Mouse (Mus musculus) ES-Bruce4 (cell line): ENCODE results near the gene Klhdc8a. TPM values are rescaled to one million over a fixed set of nuclear protein-coding genes. Genes with fewer than 3 reads are reported as not detected.
A peak's percentile ranks its signal among the peaks of the same experiment; 100 is the strongest.
"Not testable (repeated sequence)": the region's sequence is repeated elsewhere in the genome, so short reads cannot be mapped to it uniquely, and the experiment has no call there.

Source experiments
- H3K27ac ChIP-seq: 2 replicates; pipeline ENCODE4 v1.5.1; 2012; ENCODE audit warnings: low read length, inconsistent platforms; ENCODE audit not compliant: insufficient read depth
- H3K27me3 ChIP-seq: 2 replicates; pipeline ENCODE4 v1.6.1; 2012; ENCODE audit warnings: mild to moderate bottlenecking, low read length, inconsistent platforms; ENCODE audit not compliant: control insufficient read depth, poor library complexity, insufficient read depth, severe bottlenecking
- H3K36me3 ChIP-seq: 2 replicates; pipeline ENCODE4 v1.6.1; 2012; ENCODE audit warnings: inconsistent platforms, mild to moderate bottlenecking, low read length, moderate library complexity; ENCODE audit not compliant: control insufficient read depth, poor library complexity, insufficient read depth, severe bottlenecking
- H3K4me1 ChIP-seq: one replicate; pipeline ENCODE4 v1.8.1; 2011; ENCODE audit warnings: low read length; ENCODE audit not compliant: control insufficient read depth, insufficient read depth
- H3K4me3 ChIP-seq: 2 replicates; pipeline ENCODE4 v1.5.1; 2011; ENCODE audit warnings: low read depth, mild to moderate bottlenecking, low read length
- H3K9ac ChIP-seq: 2 replicates; pipeline ENCODE4 v1.6.1; 2012; ENCODE audit warnings: low read depth, mild to moderate bottlenecking, inconsistent platforms; ENCODE audit not compliant: poor library complexity, severe bottlenecking
- H3K9me3 ChIP-seq: replicated peaks from 2 replicates; pipeline ENCODE4 v1.6.1; 2012; ENCODE audit warnings: mild to moderate bottlenecking, low read length, inconsistent platforms; ENCODE audit not compliant: control insufficient read depth, poor library complexity, insufficient read depth, severe bottlenecking
- CTCF ChIP-seq: IDR thresholded peaks from one replicate; pipeline ENCODE4 v1.8.1; 2011; ENCODE audit warnings: low read depth, low read length
- EP300 ChIP-seq: IDR thresholded peaks from 2 replicates; pipeline ENCODE4 v1.6.1; 2011; ENCODE audit warnings: low read depth, low read length; ENCODE audit not compliant: insufficient read depth
- POLR2A ChIP-seq: IDR thresholded peaks from one replicate; pipeline ENCODE4 v1.8.1; 2011; ENCODE audit warnings: low read length; ENCODE audit not compliant: insufficient read depth
- polyA plus RNA-seq: library from polyadenylated mRNA; stranded (reverse); fragments of >200 nt; gene quantifications from 2 replicates; pipeline ENCODE4 v1.2.4, GENCODE M21; 2011; ENCODE audit warnings: low read depth; ENCODE audit not compliant: missing spikeins, insufficient read depth, insufficient read length

Klhdc8a gene
- polyA plus RNA-seq, 1 experiment: 0.60 TPM

DNA sequence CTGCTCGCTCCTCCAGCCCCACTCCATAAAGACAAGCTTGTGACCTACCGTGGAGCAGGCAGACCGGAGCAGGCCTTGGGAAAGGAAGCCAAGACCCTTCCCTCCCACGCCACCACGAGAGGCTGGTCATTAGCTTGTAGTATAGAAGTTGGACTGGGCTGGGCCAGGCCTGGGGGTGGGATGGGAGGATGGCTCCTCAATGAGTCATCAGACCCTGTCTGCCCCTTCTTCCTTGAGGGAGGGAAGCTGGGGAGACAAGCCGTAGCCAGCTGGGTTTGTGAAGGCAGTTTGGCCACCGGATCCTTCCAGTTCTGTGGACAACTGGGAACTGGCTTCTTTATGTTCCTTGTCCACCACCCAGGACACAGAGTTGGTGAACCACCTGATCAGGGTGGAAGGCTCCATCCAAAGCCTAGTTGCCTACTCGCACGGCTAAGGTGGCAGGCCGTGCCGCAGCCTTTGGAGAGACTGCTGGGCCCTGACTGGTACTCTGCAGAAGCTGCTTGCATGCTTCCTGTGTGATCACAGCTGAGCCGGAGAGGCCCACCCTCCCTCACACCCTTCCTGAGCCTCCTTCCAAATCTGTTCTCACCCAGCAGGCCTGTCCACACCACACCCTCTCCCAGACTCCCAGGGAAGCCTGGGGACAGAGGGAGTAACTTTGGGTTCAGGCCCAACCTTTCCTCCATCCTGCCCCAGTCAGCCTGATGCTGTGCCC is 47.9 kb downstream of the Klhdc8a start:
- peaks cover 3% of the 10 kb centered on the region for H3K9me3 ChIP-seq
- H3K9ac ChIP-seq: no peak overlapping the region
- H3K36me3 ChIP-seq: no peaks in the 10 kb centered on the region
- peaks cover 7% of the 10 kb centered on the region for H3K4me1 ChIP-seq
- TF ChIP-seq CTCF (no peak), EP300 (no peak)
- no peak overlapping the region for H3K27ac ChIP-seq
- H3K4me3 ChIP-seq: no peak overlapping the region
- no peaks in the 10 kb centered on the region for H3K27me3 ChIP-seq

DNA sequence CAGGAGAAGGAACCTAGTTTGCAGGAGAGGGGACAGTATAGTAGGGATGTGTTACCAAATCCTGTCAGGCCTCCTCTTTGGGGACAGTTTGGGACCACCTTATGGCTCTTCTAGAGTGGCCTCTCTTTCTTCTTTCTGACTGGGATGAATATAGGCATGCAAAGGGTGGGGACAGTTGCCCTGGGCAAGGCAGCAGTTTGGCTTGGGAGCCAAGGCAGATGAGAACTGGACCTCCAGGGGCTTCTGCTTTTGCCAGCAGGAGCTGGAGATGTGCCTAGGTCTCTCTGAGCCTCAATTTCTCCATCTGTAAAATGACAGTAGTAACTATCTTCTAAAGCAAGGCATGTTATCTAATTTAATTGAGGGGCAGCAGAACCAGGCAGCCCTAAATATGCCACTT is 48.5 kb downstream of the Klhdc8a start:
- no peaks in the 10 kb centered on the region for H3K36me3 ChIP-seq
- TF ChIP-seq EP300 (no peak), POLR2A (no peak), CTCF (no peak)
- no peak overlapping the region for H3K9ac ChIP-seq
- H3K27me3 ChIP-seq: no peaks in the 10 kb centered on the region
- H3K4me1 ChIP-seq: peaks cover 5% of the 10 kb centered on the region
- no peak overlapping the region for H3K4me3 ChIP-seq
- no peak overlapping the region for H3K27ac ChIP-seq
- peaks cover 3% of the 10 kb centered on the region for H3K9me3 ChIP-seq

DNA sequence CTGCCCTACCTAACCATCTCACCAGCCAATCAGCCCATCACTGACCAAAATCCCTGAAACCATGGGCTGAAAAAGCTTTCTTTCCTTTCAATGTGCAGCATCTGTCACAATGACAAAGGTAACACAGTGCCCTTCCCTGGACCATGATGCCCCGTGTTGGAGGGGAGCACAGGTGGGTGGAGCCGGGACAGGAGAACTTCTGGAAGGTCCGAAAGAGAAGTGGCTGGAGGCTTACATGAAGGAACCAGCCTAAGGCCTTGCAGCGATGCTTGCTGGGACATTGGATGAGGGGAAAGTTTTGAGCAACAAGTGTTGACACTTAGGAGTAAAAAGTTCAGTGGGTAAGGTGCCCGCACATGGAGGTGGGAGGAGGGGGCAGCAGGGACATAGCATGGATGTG is 50.0 kb downstream of the Klhdc8a start:
- Histone ChIP-seq H3K4me1 (peaks cover 2% of the 10 kb centered on the region), H3K27me3 (no peaks in the 10 kb centered on the region), H3K9me3 (peaks cover 3% of the 10 kb centered on the region), H3K36me3 (no peaks in the 10 kb centered on the region), H3K27ac (no peak overlapping the region), H3K4me3 (no peak overlapping the region), H3K9ac (no peak overlapping the region)
- TF ChIP-seq POLR2A (no peak), CTCF (no peak), EP300 (no peak)

DNA sequence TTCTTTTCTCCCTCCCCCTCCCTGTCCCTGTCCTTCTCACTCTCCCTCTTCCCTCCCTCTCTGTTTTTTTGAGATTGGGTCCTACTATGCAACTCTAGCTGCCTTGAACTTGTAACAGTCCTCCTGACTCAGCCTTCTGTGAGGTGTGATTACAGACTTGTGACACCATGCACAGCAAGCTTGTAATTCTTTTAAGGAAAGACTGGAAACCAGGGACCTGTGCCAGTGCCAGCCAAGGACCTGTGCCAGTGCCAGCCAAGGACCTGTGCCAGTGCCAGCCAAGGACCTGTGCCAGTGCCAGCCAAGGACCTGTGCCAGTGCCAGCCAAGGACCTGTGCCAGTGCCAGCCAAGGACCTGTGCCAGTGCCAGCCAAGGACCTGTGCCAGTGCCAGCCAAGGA is 50.6 kb downstream of the Klhdc8a start:
- not testable (repeated sequence) for H3K36me3 ChIP-seq, H3K9me3 ChIP-seq, H3K4me3 ChIP-seq, H3K27me3 ChIP-seq, H3K27ac ChIP-seq, H3K9ac ChIP-seq, H3K4me1 ChIP-seq

DNA sequence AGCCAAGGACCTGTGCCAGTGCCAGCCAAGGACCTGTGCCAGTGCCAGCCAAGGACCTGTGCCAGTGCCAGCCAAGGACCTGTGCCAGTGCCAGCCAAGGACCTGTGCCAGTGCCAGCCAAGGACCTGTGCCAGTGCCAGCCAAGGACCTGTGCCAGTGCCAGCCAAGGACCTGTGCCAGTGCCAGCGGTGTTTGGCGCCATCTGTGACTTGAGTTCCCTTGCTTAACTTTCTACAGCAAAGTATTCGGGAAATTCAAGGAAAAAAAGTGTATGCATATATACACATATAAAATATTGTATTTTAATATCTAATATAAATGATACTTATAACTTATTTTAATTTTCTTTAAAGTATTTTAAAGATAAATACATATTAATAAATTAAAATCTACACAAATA is 51.2 kb downstream of the Klhdc8a start:
- H3K36me3 ChIP-seq, H3K27ac ChIP-seq, H3K27me3 ChIP-seq, H3K4me3 ChIP-seq, H3K9me3 ChIP-seq, H3K9ac ChIP-seq, H3K4me1 ChIP-seq: not testable (repeated sequence)

DNA sequence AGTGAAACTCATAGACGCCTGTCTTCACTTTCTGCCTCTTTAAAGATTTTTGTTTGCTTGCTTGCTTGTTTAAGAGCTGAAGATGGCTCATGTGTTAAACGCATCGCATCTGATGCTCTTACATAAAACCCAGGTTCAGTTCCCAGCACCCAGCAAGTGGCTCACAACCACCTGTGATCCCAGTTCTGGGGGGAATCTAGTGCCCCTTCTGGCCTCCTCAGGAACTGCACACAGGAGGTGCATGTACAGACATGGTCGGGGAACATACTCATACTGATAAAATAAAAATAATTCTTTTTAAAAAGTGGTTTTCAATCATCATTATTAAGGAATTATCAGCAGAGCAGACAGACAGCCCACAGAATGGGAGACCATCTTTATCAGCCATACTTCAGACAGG is 52.6 kb downstream of the Klhdc8a start:
- Histone ChIP-seq H3K9me3 (peaks cover 3% of the 10 kb centered on the region), H3K27me3 (no peaks in the 10 kb centered on the region), H3K4me3 (no peak overlapping the region), H3K9ac (no peak overlapping the region), H3K4me1 (no peaks in the 10 kb centered on the region), H3K27ac (no peak overlapping the region), H3K36me3 (no peaks in the 10 kb centered on the region)
- TF ChIP-seq POLR2A (no peak), CTCF (peak; percentile 3)
